Mouse (Mus musculus): ENCODE data around the gene Clasp1. TPM values are rescaled to one million over a fixed set of nuclear protein-coding genes. Genes with fewer than 3 reads are reported as not detected.

Gene Clasp1
- polyA plus RNA-seq, 1 experiment from 2014 or later = 12.1 TPM

GRCm38 (mm10) chr1:118431548-118431947, 42.7 kb downstream of the Clasp1 start:
- 91% methylated on average over 4 of the region's 4 CpGs for WGBS (ENCODE audit: insufficient replicate concordance)
- Histone ChIP-seq H3K36me3 (peaks cover 8% of the 10 kb centered on the region), H3K4me2 (no peak overlapping the region), H3K9me3 (replicated peaks) (no peaks in the 10 kb centered on the region), H3K4me1 (replicated peaks) (peaks cover 24% of the 10 kb centered on the region), H3K9ac (no peak overlapping the region), H3K4me3 (replicated peaks) (no peak overlapping the region), H3K27ac (no peak overlapping the region), H3K27me3 (no peaks in the 10 kb centered on the region)
- ATAC-seq (ENCODE audit: low read depth) (no peak), DNase-seq (no peak)

GRCm38 (mm10) chr1:118435001-118435473, 46.2 kb downstream of the Clasp1 start:
- WGBS (ENCODE audit: insufficient replicate concordance) = 65% methylated on average over 10 of the region's 10 CpGs
- H3K4me3 ChIP-seq (replicated peaks) = no peak overlapping the region
- H3K9me3 ChIP-seq (replicated peaks) = no peaks in the 10 kb centered on the region
- H3K36me3 ChIP-seq = peaks cover 8% of the 10 kb centered on the region
- H3K27me3 ChIP-seq = no peaks in the 10 kb centered on the region
- H3K4me1 ChIP-seq (replicated peaks) = peaks cover 5% of the 10 kb centered on the region; the same call in 1 of the 2 replicates
- H3K27ac ChIP-seq = no peak overlapping the region
- H3K4me2 ChIP-seq = no peak overlapping the region
- DNase-seq = no peak
- H3K9ac ChIP-seq = no peak overlapping the region
- no peak for ATAC-seq (ENCODE audit: low read depth)

- Histone ChIP-seq H3K4me2 (no peak overlapping the region), H3K9me3 (replicated peaks) (no peaks in the 10 kb centered on the region), H3K36me3 (peaks cover 12% of the 10 kb centered on the region), H3K9ac (no peak overlapping the region), H3K4me1 (replicated peaks) (peaks cover 12% of the 10 kb centered on the region), H3K27me3 (no peaks in the 10 kb centered on the region), H3K27ac (no peak overlapping the region), H3K4me3 (replicated peaks) (no peak overlapping the region)
- WGBS (ENCODE audit: insufficient replicate concordance) = 89% methylated on average over 4 of the region's 4 CpGs
- no peak for ATAC-seq (ENCODE audit: low read depth)
- no peak for DNase-seq
Observed at GRCm38 (mm10) chr1:118437856-118438255, 49.0 kb downstream of the Clasp1 start.

- Histone ChIP-seq H3K9me3 (replicated peaks) (no peaks in the 10 kb centered on the region), H3K27ac (no peak overlapping the region), H3K4me3 (replicated peaks) (no peak overlapping the region), H3K4me2 (no peak overlapping the region), H3K4me1 (replicated peaks) (peaks cover 15% of the 10 kb centered on the region), H3K9ac (no peak overlapping the region), H3K36me3 (peaks cover 12% of the 10 kb centered on the region), H3K27me3 (no peaks in the 10 kb centered on the region)
- no peak for ATAC-seq (ENCODE audit: low read depth)
- DNase-seq = no peak
Observed at GRCm38 (mm10) chr1:118438332-118438731, 49.5 kb downstream of the Clasp1 start.

GRCm38 (mm10) chr1:118440547-118440946, 51.7 kb downstream of the Clasp1 start:
- Histone ChIP-seq H3K27me3 (no peaks in the 10 kb centered on the region), H3K27ac (no peak overlapping the region), H3K36me3 (peaks cover 13% of the 10 kb centered on the region), H3K9ac (no peak overlapping the region), H3K4me3 (replicated peaks) (no peak overlapping the region), H3K4me1 (replicated peaks) (peaks cover 25% of the 10 kb centered on the region), H3K4me2 (no peak overlapping the region), H3K9me3 (replicated peaks) (no peaks in the 10 kb centered on the region)
- DNase-seq (no peak), ATAC-seq (ENCODE audit: low read depth) (no peak)
- 72% methylated on average over 1 of the region's 1 CpGs for WGBS (ENCODE audit: insufficient replicate concordance)

- ATAC-seq (ENCODE audit: low read depth) (no peak), DNase-seq (no peak)
- 56% methylated on average over 7 of the region's 7 CpGs for WGBS (ENCODE audit: insufficient replicate concordance)
- Histone ChIP-seq H3K27me3 (no peaks in the 10 kb centered on the region), H3K4me3 (replicated peaks) (no peak overlapping the region), H3K27ac (no peak overlapping the region), H3K4me2 (no peak overlapping the region), H3K4me1 (replicated peaks) (peaks cover 38% of the 10 kb centered on the region), H3K9me3 (replicated peaks) (no peaks in the 10 kb centered on the region), H3K9ac (no peak overlapping the region), H3K36me3 (peaks cover 13% of the 10 kb centered on the region)
Observed at GRCm38 (mm10) chr1:118444420-118444819, 55.6 kb downstream of the Clasp1 start.

GRCm38 (mm10) chr1:118444988-118445387, 56.1 kb downstream of the Clasp1 start:
- DNase-seq (no peak), ATAC-seq (ENCODE audit: low read depth) (no peak)
- Histone ChIP-seq H3K9me3 (replicated peaks) (no peaks in the 10 kb centered on the region), H3K4me3 (replicated peaks) (no peak overlapping the region), H3K4me1 (replicated peaks) (peaks cover 38% of the 10 kb centered on the region), H3K27me3 (no peaks in the 10 kb centered on the region), H3K9ac (no peak overlapping the region), H3K36me3 (peaks cover 13% of the 10 kb centered on the region), H3K27ac (no peak overlapping the region), H3K4me2 (no peak overlapping the region)
- 67% methylated on average over 3 of the region's 3 CpGs for WGBS (ENCODE audit: insufficient replicate concordance)

GRCm38 (mm10) chr1:118445441-118445840, 56.6 kb downstream of the Clasp1 start:
- H3K4me1 ChIP-seq (replicated peaks) = peaks cover 38% of the 10 kb centered on the region
- H3K9ac ChIP-seq = no peak overlapping the region
- H3K4me2 ChIP-seq = no peak overlapping the region
- no peak overlapping the region for H3K27ac ChIP-seq
- H3K27me3 ChIP-seq = no peaks in the 10 kb centered on the region
- H3K9me3 ChIP-seq (replicated peaks) = no peaks in the 10 kb centered on the region
- ATAC-seq (ENCODE audit: low read depth) (no peak), DNase-seq (no peak)
- peaks cover 13% of the 10 kb centered on the region for H3K36me3 ChIP-seq
- WGBS (ENCODE audit: insufficient replicate concordance) = 79% methylated on average over 6 of the region's 6 CpGs
- no peak overlapping the region for H3K4me3 ChIP-seq (replicated peaks)

GRCm38 (mm10) chr1:118446006-118446405, 57.1 kb downstream of the Clasp1 start:
- no peak for DNase-seq
- Histone ChIP-seq H3K27me3 (no peaks in the 10 kb centered on the region), H3K36me3 (peaks cover 13% of the 10 kb centered on the region), H3K4me1 (replicated peaks) (peaks cover 38% of the 10 kb centered on the region), H3K9me3 (replicated peaks) (no peaks in the 10 kb centered on the region), H3K4me3 (replicated peaks) (no peak overlapping the region), H3K4me2 (no peak overlapping the region), H3K27ac (no peak overlapping the region), H3K9ac (no peak overlapping the region)
- 79% methylated on average over 3 of the region's 3 CpGs for WGBS (ENCODE audit: insufficient replicate concordance)
- ATAC-seq (ENCODE audit: low read depth) = no peak

GRCm38 (mm10) chr1:118447131-118447530, 58.3 kb downstream of the Clasp1 start:
- Histone ChIP-seq H3K4me2 (no peak overlapping the region), H3K36me3 (peaks cover 13% of the 10 kb centered on the region), H3K27me3 (no peaks in the 10 kb centered on the region), H3K9ac (no peak overlapping the region), H3K27ac (no peak overlapping the region), H3K4me1 (replicated peaks) (peaks cover 34% of the 10 kb centered on the region), H3K9me3 (replicated peaks) (no peaks in the 10 kb centered on the region), H3K4me3 (replicated peaks) (no peak overlapping the region)
- DNase-seq (no peak), ATAC-seq (ENCODE audit: low read depth) (no peak)
- 89% methylated on average over 2 of the region's 2 CpGs for WGBS (ENCODE audit: insufficient replicate concordance)

- Histone ChIP-seq H3K4me3 (replicated peaks) (no peak overlapping the region), H3K4me2 (no peak overlapping the region), H3K9me3 (replicated peaks) (no peaks in the 10 kb centered on the region), H3K9ac (no peak overlapping the region), H3K27me3 (no peaks in the 10 kb centered on the region), H3K36me3 (peaks cover 6% of the 10 kb centered on the region; the same call in 1 of the 2 replicates), H3K4me1 (replicated peaks) (peaks cover 28% of the 10 kb centered on the region), H3K27ac (no peak overlapping the region)
- 82% methylated on average over 1 of the region's 1 CpGs for WGBS (ENCODE audit: insufficient replicate concordance)
- no peak for ATAC-seq (ENCODE audit: low read depth)
- DNase-seq = no peak
Observed at GRCm38 (mm10) chr1:118448214-118448613, 59.4 kb downstream of the Clasp1 start.

- 69% methylated on average over 3 of the region's 3 CpGs for whole genome bisulfite sequencing (ENCODE audit: insufficient replicate concordance)
- H3K4me3 ChIP-seq (replicated peaks) = no peak overlapping the region
- no peaks in the 10 kb centered on the region for H3K36me3 ChIP-seq
- no peak overlapping the region for H3K9ac ChIP-seq
- no peak for DNase-seq
- ATAC-seq (ENCODE audit: low read depth) = no peak
- H3K27me3 ChIP-seq = no peaks in the 10 kb centered on the region
- no peak overlapping the region for H3K4me2 ChIP-seq
- H3K4me1 ChIP-seq (replicated peaks) = peaks cover 31% of the 10 kb centered on the region
- H3K9me3 ChIP-seq (replicated peaks) = no peaks in the 10 kb centered on the region
- H3K27ac ChIP-seq = no peak overlapping the region
Observed at GRCm38 (mm10) chr1:118450891-118451450, 62.1 kb downstream of the Clasp1 start.

Data from liver, embryonic 13.5 days (tissue).